ENCODE assay signal across 9 mouse cellular contexts in genomic region chr11:85760486-85761141, GRCm38 (mm10).
DNase-seq lines count a peak whose midpoint lies in the region; ATAC-seq lines count a peak whose summit lies in the region.
"Had no signal": no experiment of that assay in that cellular context is flagged by ENCODE, and none has a peak within 500 bp of the region (broad histone marks: within the 10 kb centered on the region; RNA-seq: fewer than 3 reads in every experiment).

No protein-coding gene starts in this region.

- no peaks in the 10 kb centered on the region for H3K36me3 ChIP-seq in intestine, embryonic 16.5 days (ENCODE audit: control insufficient read depth, insufficient read depth, low read length)
- H3K36me3 ChIP-seq in limb, embryonic 13.5 days: no peaks in the 10 kb centered on the region

- peak; percentile 18 to 27 for DNase-seq in cerebellum, postnatal 14 days
- no peak for DNase-seq in cerebellum, adult 18-20 months
- DNase-seq in NIH3T3 (ENCODE audit: low read depth): peak; percentile 19
- DNase-seq in gastrocnemius, postnatal 25 days: peak; percentile 80
- peak; percentile 25 to 56 for DNase-seq in right cerebral cortex, adult 2 months (ENCODE audit: low spot score in 2 of 2)

- H3K27ac ChIP-seq in intestine, embryonic 16.5 days (ENCODE audit: low read length): peak overlapping the region; percentile 35; the same call in 1 of the 2 replicates
- peak overlapping the region; percentile 56; the same call in 1 of the 2 replicates for H3K27ac ChIP-seq in limb, embryonic 13.5 days

- peaks cover 14% of the 10 kb centered on the region for H3K4me1 ChIP-seq in intestine, embryonic 16.5 days (ENCODE audit: control insufficient read depth, insufficient read depth, low read length)
- H3K4me1 ChIP-seq in limb, embryonic 13.5 days: peaks cover 35% of the 10 kb centered on the region

- 0 out of 2 replicates have a peak overlapping the region, but pooled peaks have one; percentile 43 for H3K9ac ChIP-seq in intestine, embryonic 16.5 days (ENCODE audit: low read depth, low read length)
- H3K9ac ChIP-seq in limb, embryonic 13.5 days: no peak overlapping the region

- H3K4me2 ChIP-seq in intestine, embryonic 16.5 days (ENCODE audit: low read depth, low read length): no peak overlapping the region
- H3K4me2 ChIP-seq in limb, embryonic 13.5 days (replicated peaks): no peak overlapping the region

- ATAC-seq in intestine, embryonic 16.5 days: peak; percentile 85
- ATAC-seq in limb, embryonic 13.5 days (ENCODE audit: low FRiP score, low read depth): peak; percentile 57
- no peak for ATAC-seq in activated CD4-positive, CD25-positive, alpha-beta regulatory T cell, adult 4 months

- H3K9me3 ChIP-seq in intestine, embryonic 16.5 days (ENCODE audit: control insufficient read depth, low read length): no peaks in the 10 kb centered on the region
- H3K9me3 ChIP-seq in limb, embryonic 13.5 days: no peaks in the 10 kb centered on the region

- whole genome bisulfite sequencing in intestine, embryonic 16.5 days: 49% methylated on average over 6 of the region's 6 CpGs
- 23% methylated on average over 6 of the region's 6 CpGs for WGBS in limb, embryonic 13.5 days

- H3K27me3 ChIP-seq in intestine, embryonic 16.5 days (replicated peaks; ENCODE audit: control insufficient read depth, insufficient read depth, low read length): no peaks in the 10 kb centered on the region
- H3K27me3 ChIP-seq in limb, embryonic 13.5 days: peaks cover 38% of the 10 kb centered on the region

- H3K4me3 ChIP-seq in intestine, embryonic 16.5 days (ENCODE audit: low read length): no peak overlapping the region
- no peak overlapping the region for H3K4me3 ChIP-seq in limb, embryonic 13.5 days
- H3K4me3 ChIP-seq: erythroblast, embryonic 14.5 days had no signal

Comparison
In these comparisons a context has a peak if more than half of its experiments do, and no peak if none do; other contexts are left out.
1. DNase-seq: peak in cerebellum, postnatal 14 days (2 of 2), NIH3T3 (single experiment), gastrocnemius, postnatal 25 days (single experiment) and right cerebral cortex, adult 2 months (2 of 2); none in cerebellum, adult 18-20 months (0 of 2).